Mouse (Mus musculus): ENCODE measurements at regions not wholly inside any gene's neighbourhood (a gene's known extent, or its start where the extent isn't known, plus 50 kb on each side); places are given as distances from the start of the nearest gene placed in this dataset.

DNA sequence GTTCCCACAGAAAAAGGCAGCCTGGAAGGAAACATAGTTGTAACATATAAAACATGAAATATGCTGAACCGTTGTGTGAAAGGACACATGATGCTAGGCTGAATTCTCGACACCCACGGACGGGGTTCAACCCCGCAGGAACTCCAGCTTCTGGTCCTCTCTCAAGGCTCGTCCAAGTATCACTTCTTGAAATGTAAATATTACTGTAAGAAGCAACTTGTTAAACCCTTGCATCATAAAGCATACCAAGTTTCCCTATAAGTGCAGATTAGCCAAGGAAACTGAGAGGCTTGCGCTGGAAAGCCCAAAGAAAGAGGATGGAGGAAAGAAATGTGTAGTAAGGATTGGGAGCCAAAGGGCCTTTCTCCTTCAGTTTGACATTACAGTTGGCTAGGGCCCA is 104.4 kb upstream of the Cwc22 start:
- DNase-seq: no peak
- Histone ChIP-seq H3K27ac (no peak overlapping the region), H3K4me3 (no peak overlapping the region)
- TF ChIP-seq CTCF (IDR thresholded peaks at IDR 0.05): no peak
- intact Hi-C loops (cut with DNase I): no loop called here

DNA sequence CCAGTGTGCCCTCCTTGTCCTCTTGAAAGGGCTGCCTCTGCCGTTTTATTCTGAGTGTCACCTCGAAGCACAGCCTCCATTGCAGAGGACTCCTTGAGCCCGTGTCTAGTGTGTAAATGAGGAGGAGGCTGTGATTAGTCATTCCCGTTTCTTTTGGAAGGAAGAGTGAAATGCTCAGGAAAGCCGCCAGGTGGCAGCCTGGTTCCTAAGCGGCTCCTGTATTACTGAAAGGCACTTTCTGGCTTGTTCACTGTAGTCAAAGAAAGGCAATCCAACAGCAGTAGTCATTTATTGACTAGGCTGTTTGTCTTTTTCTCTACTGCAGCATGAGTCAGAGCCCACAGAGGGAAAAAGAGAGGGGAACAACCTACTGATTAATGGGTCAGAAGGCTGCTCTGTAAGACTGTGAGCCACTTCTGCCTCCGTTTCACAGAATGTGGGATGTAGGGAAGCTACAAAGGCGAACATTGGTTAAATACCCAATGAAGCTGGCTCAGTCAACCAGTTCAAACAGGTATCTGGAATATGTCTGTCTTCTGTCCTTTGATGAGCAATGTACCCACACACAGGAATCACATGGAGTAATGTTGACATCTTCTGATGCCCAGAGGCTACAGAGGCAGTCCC is 103.2 kb upstream of the Cwc22 start:
- H3K27ac ChIP-seq: peak overlapping the region; percentile 49
- DNase-seq: peak; percentile 80
- intact Hi-C loops (cut with DNase I): loop anchor here (2.0 kb wide), 1 partner anchor 865 kb away; no protein-coding TSS in a partner anchor
- peak; percentile 86 for TF ChIP-seq CTCF (IDR thresholded peaks at IDR 0.05)
- peak overlapping the region; percentile 73 for H3K4me3 ChIP-seq

DNA sequence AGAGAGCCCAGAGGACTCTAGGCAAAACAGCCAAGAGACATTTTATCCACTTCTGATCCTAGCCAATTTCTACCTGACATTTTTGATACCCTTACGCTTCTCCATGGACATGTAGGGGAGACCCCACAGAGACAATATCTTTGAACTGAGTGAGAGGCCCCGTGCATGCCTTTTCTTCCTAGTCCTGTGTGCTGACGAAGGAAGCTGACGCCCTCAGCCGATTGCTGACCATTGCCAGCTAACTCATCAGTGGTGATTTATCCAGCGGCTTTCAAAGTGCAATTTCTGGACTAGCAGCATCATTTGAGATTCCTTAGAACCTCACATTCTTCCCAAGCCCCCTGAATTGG is 102.5 kb upstream of the Cwc22 start:
- intact Hi-C loops (cut with DNase I): loop anchor here (2.0 kb wide), 1 partner anchor 866 kb away; no protein-coding TSS in a partner anchor
- TF ChIP-seq CTCF (IDR thresholded peaks at IDR 0.05): no peak
- Histone ChIP-seq H3K27ac (peak overlapping the region; percentile 49), H3K4me3 (peak overlapping the region; percentile 73)
- peak; percentile 17 for DNase-seq

DNA sequence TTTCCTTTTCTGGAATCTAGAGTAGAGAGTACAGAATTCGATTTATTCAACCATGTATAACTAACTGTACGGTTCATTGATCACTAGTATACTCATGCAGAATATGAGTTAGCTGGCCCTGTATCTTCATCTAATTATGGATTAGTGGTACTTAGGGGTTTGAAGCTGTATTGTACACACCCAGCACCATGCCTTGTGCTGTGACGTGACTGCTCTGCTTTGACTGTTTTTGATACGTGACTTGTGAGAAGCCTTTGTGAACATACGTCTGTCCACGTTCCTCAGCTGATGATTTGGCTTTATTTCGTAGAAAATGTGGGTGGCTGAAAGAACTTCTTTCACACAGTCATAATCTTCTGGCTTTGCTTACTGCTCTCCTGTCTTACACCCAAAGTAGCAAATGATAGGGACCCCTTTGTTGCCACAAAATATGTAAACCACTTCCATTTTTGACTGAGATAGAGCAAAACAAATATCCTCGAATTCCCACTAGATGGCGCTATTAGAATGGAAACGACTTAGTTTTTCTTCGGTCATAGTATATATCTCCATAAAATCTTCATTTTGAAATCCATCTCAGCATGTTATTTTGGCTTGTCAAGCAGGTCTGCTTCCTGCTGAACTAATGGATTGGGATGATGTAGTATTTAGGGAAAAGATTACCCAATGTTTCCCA is 102.0 kb upstream of the Cwc22 start:
- H3K4me3 ChIP-seq: peak overlapping the region; percentile 73

DNA sequence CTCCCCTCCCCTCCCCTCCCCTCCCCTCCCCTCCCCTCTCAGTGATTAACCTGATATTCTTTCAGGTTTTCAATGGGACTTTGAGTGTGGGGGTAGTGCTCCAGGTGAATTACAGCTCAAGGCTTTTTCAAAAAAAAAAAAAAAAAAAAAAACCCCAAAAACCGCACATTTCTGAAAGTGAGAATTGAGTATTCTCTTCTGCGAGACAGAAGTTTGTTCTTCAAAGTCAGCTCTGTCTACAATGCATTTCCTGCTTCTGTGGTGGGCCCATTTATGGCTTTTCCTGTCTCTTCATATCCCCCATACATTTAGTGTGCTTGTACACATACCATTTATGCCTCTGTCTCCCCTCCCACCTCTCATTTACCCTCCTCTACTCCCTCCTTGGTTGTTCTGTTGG is 81.1 kb upstream of the Cwc22 start:
- DNase-seq: no peak
- Histone ChIP-seq H3K4me3 (no peak overlapping the region), H3K27ac (no peak overlapping the region)
- intact Hi-C loops (cut with DNase I): no loop called here
- no peak for TF ChIP-seq CTCF (IDR thresholded peaks at IDR 0.05)

More for the DNA sequence above, 102.0 kb upstream of the Cwc22 start:
- no peak for DNase-seq
- H3K27ac ChIP-seq: peak overlapping the region; percentile 49; the same call in 1 of the 2 replicates
- intact Hi-C loops (cut with DNase I): loop anchor here (2.0 kb wide), 1 partner anchor 867 kb away; no protein-coding TSS in a partner anchor
- peak; percentile 70 for TF ChIP-seq CTCF (IDR thresholded peaks at IDR 0.05)

DNA sequence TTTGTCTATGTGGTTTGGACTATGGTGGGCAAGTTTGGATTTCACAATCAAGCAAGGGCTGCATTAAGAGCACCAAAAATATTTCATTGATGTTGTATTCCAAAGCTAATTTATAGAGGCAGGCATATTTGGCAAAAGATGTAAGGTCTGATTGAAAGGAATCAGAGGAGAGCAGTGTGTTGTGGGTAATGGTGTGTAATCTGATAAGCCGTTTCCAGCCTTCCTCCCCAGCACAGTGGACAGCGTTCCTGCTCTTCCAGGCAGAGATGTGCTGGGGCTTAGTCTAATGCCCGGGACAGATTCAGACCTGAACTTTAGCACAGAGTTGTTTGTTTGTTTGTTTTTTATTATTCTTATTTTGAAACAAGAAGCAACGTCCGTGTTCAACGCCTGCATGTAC is 80.6 kb upstream of the Cwc22 start:
- no peak overlapping the region for H3K4me3 ChIP-seq
- no peak for DNase-seq
- H3K27ac ChIP-seq: no peak overlapping the region
- intact Hi-C loops (cut with DNase I): no loop called here
- TF ChIP-seq CTCF (IDR thresholded peaks at IDR 0.05): no peak

DNA sequence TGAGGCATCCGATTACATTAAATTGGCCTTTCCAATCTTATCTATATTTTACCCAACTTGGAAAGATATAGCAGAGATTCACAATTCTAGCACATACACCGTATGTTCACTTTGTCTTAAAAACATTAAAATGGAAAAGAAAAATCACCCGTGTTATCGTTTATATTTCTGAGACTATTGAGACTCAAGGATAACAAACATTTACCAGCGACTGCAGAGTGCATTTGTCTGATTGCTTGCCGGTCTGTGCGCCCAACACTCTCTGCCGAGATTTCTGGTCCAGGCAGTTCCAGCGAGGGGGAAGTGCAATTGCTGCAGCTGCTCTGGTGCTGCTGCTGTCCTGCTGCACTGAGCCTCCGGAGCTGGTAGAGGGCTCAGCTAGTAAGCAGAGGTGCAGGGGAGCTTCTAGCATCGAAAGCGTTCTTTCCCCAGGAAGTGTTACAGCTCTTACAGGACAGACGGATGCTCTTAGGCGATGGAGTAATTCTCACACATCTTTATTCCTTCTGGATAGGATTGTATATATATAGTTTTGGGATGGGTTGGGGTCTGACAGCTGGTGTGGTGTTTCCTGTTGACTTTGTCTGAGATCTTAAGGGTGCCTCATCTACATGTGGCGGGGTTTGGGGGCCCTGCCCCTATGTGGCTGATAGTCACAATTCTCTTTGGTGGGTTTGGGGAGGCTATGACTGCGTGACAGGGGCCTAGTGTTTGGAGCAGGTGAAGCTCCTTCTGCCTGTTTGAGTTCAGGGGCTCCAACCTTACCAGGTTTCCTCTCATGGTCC is 79.7 kb upstream of the Cwc22 start:
- no peak for DNase-seq
- intact Hi-C loops (cut with DNase I): no loop called here
- H3K4me3 ChIP-seq: no peak overlapping the region
- H3K27ac ChIP-seq: no peak overlapping the region
- TF ChIP-seq CTCF (IDR thresholded peaks at IDR 0.05): no peak

DNA sequence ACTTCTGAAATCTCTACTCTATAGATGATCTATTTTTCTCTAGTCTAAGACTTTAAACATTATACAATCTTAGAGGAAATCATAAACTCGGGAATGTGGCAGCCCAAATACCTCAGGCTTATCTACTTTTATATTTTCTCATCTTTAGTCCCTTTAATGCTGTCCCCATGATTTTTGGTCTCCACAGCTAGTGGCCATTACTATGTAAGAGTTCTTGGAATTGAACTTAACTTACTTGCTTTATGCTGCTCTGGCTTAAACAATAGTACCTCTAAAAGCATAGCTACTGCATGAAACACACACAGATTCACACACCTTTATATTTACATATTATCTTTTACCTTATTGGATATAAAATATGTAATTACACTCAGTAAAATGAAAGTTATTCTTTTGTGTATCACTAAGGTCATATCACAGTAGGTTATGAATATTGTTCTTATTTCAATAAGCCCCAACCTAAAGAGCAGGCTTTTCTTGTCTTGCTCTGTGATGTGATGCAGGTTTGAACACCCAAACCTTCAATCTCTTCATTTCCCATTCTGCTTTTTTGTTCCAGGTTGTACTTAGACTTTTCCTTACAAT is 78.9 kb upstream of the Cwc22 start:
- intact Hi-C loops (cut with DNase I): loop anchor here (5.0 kb wide), 1 partner anchor 228 kb away; no protein-coding TSS in a partner anchor
- no peak for DNase-seq
- no peak overlapping the region for H3K4me3 ChIP-seq

DNA sequence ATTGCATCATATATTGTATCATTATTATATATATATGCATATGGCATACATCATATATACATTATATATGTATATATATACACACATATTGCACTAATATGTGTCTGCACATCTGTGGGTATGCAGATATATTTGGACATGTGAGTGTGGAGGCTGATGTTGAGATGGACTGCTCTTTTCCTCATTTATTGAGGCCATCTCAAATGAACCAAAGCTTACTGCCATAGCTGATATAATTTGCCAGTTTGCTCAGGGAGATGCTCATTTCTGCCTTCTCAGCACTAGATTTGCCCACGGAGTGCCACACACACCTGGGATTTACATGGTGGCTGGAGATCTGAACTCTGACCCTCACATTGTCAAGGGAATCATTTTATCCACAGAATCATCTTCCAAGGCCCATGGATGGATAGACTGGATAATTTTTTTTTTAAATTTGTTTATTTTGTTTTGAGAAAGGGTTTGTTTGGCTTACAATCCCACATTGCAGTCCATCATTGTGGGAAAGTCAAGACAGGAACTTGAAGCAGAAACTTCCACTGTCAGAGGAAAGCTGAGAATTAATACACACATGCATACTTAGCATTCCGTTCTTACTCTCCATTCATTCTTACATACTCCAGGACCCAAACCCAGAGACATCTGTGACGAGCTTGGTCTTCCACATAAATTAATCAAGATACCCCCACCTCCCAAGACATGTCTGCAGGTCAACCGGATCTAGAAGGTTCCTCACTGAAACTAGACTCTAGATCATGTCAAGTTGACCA is 77.9 kb upstream of the Cwc22 start:
- Histone ChIP-seq H3K4me3 (no peak overlapping the region), H3K27ac (no peak overlapping the region)
- intact Hi-C loops (cut with DNase I): loop anchor here (5.0 kb wide), 1 partner anchor 227 kb away; no protein-coding TSS in a partner anchor
- no peak for DNase-seq
- TF ChIP-seq CTCF (IDR thresholded peaks at IDR 0.05): no peak

More for the DNA sequence above, 78.9 kb upstream of the Cwc22 start:
- H3K27ac ChIP-seq: no peak overlapping the region
- no peak for TF ChIP-seq CTCF (IDR thresholded peaks at IDR 0.05)

DNA sequence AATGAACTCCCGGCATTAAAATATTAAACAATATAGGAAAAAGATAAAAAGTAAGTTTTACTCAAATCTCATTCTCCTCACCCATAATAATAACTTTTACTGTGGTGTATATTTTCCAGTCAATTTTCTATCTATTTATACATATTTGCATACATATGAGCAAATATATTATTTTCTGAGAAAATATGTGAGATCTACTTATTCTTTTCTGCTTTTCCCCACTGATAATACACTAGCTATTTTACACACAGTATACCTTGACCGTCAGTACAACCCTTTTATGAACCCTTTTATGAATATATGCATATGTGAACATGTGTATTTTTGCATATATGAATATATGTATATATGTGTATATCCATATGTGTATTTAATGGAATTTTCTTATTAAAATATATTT is 77.2 kb upstream of the Cwc22 start:
- intact Hi-C loops (cut with DNase I): loop anchor here (5.0 kb wide), 1 partner anchor 226 kb away; no protein-coding TSS in a partner anchor
- H3K4me3 ChIP-seq: no peak overlapping the region
- no peak for TF ChIP-seq CTCF (IDR thresholded peaks at IDR 0.05)
- no peak for DNase-seq
- no peak overlapping the region for H3K27ac ChIP-seq

DNA sequence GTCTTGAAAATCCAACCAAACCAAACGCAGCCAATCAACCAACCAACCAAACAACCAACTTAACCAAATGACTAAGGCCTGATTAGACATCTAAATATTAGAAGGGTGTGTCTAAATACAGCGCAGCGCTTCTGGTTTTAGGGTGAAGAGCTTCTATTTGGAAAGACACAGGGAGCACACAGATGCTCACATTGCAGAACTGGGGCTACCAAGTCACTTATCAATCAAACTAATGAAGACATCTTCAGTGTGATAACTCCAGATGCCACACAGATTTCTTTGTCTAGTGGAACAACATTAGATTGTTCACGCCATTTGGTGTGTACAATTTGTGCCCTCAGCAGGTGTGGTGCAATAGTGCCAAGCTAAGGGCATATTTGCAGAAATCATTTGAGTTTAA is 76.6 kb upstream of the Cwc22 start:
- TF ChIP-seq CTCF (IDR thresholded peaks at IDR 0.05): no peak
- Histone ChIP-seq H3K27ac (no peak overlapping the region), H3K4me3 (no peak overlapping the region)
- intact Hi-C loops (cut with DNase I): loop anchor here (5.0 kb wide), 1 partner anchor 225 kb away; no protein-coding TSS in a partner anchor
- no peak for DNase-seq

DNA sequence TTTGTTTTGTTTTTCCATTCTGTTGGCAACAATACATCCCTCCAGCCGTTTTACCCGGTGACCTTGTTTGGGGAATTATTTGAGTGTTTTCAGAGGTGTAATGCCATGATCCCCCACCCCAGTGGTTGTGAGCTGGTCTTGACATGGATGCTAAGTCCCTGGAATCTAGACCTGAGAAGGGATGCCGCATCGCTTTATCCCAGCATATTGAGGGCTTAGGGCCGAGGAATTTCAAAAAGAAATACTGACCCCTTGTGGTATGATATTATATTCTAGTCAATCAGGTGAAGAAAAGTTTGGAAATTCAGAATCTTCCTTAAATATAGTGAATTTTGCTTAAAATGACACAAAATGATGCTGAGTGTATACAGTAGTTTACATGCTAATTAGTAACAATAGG is 75.7 kb upstream of the Cwc22 start:
- no peak overlapping the region for H3K27ac ChIP-seq
- DNase-seq: no peak
- no peak overlapping the region for H3K4me3 ChIP-seq
- peak; percentile 53 for TF ChIP-seq CTCF (IDR thresholded peaks at IDR 0.05)
- intact Hi-C loops (cut with DNase I): loop anchor here (5.0 kb wide), 1 partner anchor 225 kb away; no protein-coding TSS in a partner anchor

Measured in gastrocnemius, adult 2 months (tissue).